Comparison of ENCODE assay signal across 8 mouse cellular contexts in genomic region chr1:58585373-58586170, GRCm38 (mm10). TPM values are rescaled to one million over a fixed set of nuclear protein-coding genes. Genes with fewer than 3 reads are reported as not detected.
A peak's percentile ranks its signal among the peaks of the same experiment; 100 is the strongest.
DNase-seq lines count a peak whose midpoint lies in the region; ATAC-seq and TF ChIP-seq lines count a peak whose summit lies in the region.

No protein-coding gene starts in this region.

- H3K36me3 ChIP-seq in forebrain, embryonic 12.5 days (replicated peaks) = no peaks in the 10 kb centered on the region
- no peaks in the 10 kb centered on the region for H3K36me3 ChIP-seq in macrophage (ENCODE audit: inconsistent target)
- H3K36me3 ChIP-seq in stomach, postnatal 0 days (ENCODE audit: control insufficient read depth, insufficient read depth, low read length) = no peaks in the 10 kb centered on the region

- H3K27me3 ChIP-seq in cerebellum, adult 2 months (ENCODE audit: control insufficient read depth, insufficient read depth, low read length) = no peaks in the 10 kb centered on the region
- no peaks in the 10 kb centered on the region for H3K27me3 ChIP-seq in forebrain, embryonic 12.5 days
- no peaks in the 10 kb centered on the region for H3K27me3 ChIP-seq in stomach, postnatal 0 days (ENCODE audit: control insufficient read depth, insufficient read depth, low read length)

- TF ChIP-seq CTCF in cerebellum, adult 2 months (IDR thresholded peaks at IDR 0.05; ENCODE audit: borderline replicate concordance, insufficient read depth, low read depth, low read length) = no peak
- TF ChIP-seq CTCF in layer of hippocampus, adult 2 months (conservative IDR thresholded peaks at IDR 0.05) = no peak
- TF ChIP-seq CTCF in stomach, postnatal 0 days (IDR thresholded peaks at IDR 0.05; ENCODE audit: low read depth) = no peak

- H3K79me2 ChIP-seq in macrophage (ENCODE audit: inconsistent target) = peaks cover 95% of the 10 kb centered on the region

- no peaks in the 10 kb centered on the region for H3K9me3 ChIP-seq in forebrain, embryonic 12.5 days
- no peaks in the 10 kb centered on the region for H3K9me3 ChIP-seq in stomach, postnatal 0 days (ENCODE audit: control insufficient read depth, low read length)

- DNase-seq in cerebellum, adult 2 months = peak in 1 of 2 experiments; percentile 39
- no peak for DNase-seq in cerebellum, adult 11-12 months
- DNase-seq in spleen, adult 12 weeks (ENCODE audit: low spot score) = peak; percentile 17
- DNase-seq in spleen, postnatal 36 days (ENCODE audit: low spot score in 2 of 2) = no peak
- DNase-seq in layer of hippocampus, adult 2 months (ENCODE audit: low spot score in 2 of 2) = peak; percentile 5 to 24
- DNase-seq in stomach, postnatal 0 days (ENCODE audit: low spot score) = no peak

- no peak for TF ChIP-seq POLR2A in cerebellum, adult 2 months (IDR thresholded peaks at IDR 0.05; ENCODE audit: borderline replicate concordance, insufficient read depth, low read length)

- peak overlapping the region; percentile 87 for H3K9ac ChIP-seq in forebrain, embryonic 12.5 days
- peak overlapping the region; percentile 83 for H3K9ac ChIP-seq in stomach, postnatal 0 days (ENCODE audit: low read length)

- 2% methylated on average over 36 of the region's 36 CpGs for WGBS in cerebellum, adult 2 months
- WGBS in forebrain, embryonic 12.5 days = 6% methylated on average over 34 of the region's 36 CpGs
- 4% methylated on average over 36 of the region's 36 CpGs for WGBS in macrophage (ENCODE audit: missing documents)
- WGBS in stomach, postnatal 0 days = 2% methylated on average over 36 of the region's 36 CpGs

- H3K4me3 ChIP-seq in cerebellum, adult 2 months (replicated peaks; ENCODE audit: insufficient read depth, low read depth, low read length) = peak overlapping the region; percentile 89
- peak overlapping the region; percentile 91 for H3K4me3 ChIP-seq in forebrain, embryonic 12.5 days (replicated peaks)
- peak overlapping the region; percentile 100 for H3K4me3 ChIP-seq in layer of hippocampus, adult 2 months
- peak overlapping the region; percentile 97 for H3K4me3 ChIP-seq in macrophage (ENCODE audit: inconsistent target)
- peak overlapping the region; percentile 75 for H3K4me3 ChIP-seq in stomach, postnatal 0 days (ENCODE audit: low read depth, low read length)

- peak; percentile 76 for ATAC-seq in forebrain, embryonic 12.5 days (ENCODE audit: low FRiP score)
- peak; percentile 71; the same call in 1 of the 2 replicates for ATAC-seq in stomach, postnatal 0 days (ENCODE audit: low FRiP score, low TSS enrichment)

- H3K4me2 ChIP-seq in forebrain, embryonic 12.5 days = peak overlapping the region; percentile 91
- peak overlapping the region; percentile 73 for H3K4me2 ChIP-seq in stomach, postnatal 0 days (replicated peaks; ENCODE audit: low read depth)

- H3K4me1 ChIP-seq in cerebellum, adult 2 months (ENCODE audit: control insufficient read depth, insufficient read depth, low read length) = no peaks in the 10 kb centered on the region
- peaks cover 12% of the 10 kb centered on the region for H3K4me1 ChIP-seq in forebrain, embryonic 12.5 days
- no peaks in the 10 kb centered on the region for H3K4me1 ChIP-seq in stomach, postnatal 0 days (replicated peaks; ENCODE audit: control insufficient read depth, insufficient read depth)

- H3K27ac ChIP-seq in cerebellum, adult 2 months (ENCODE audit: insufficient read depth, low read length) = peak overlapping the region; percentile 67
- H3K27ac ChIP-seq in forebrain, embryonic 12.5 days = peak overlapping the region; percentile 36; the same call in 1 of the 2 replicates
- peak overlapping the region; percentile 99 for H3K27ac ChIP-seq in layer of hippocampus, adult 2 months
- no peak overlapping the region for H3K27ac ChIP-seq in macrophage
- peak overlapping the region; percentile 73; the same call in 1 of the 2 replicates for H3K27ac ChIP-seq in stomach, postnatal 0 days (replicated peaks)

- TF ChIP-seq EP300 in stomach, postnatal 0 days (optimal IDR thresholded peaks at IDR 0.05) = no peak

RNA-seq across cellular contexts. Expression of gene Fam126b, which starts 0.6 kb away (rescaled TPM):
- polyA plus RNA-seq in cerebellum, adult 2 months (2012; rRNA removed) = 21.8 and 26.3 TPM in 2 replicates
- polyA plus RNA-seq in forebrain, embryonic 12.5 days (2016; fragmentation: Nextera tagmentation; extraction: Ambion mirVana) = 10.2 and 11.2 TPM in 2 replicates
- 100 to 1,000 TPM; 120 to 124 TPM for total RNA-seq in layer of hippocampus, adult 2 months (2021)
- total RNA-seq in macrophage (2018; cell fraction: chromatin; rRNA removed) = 10 to 100 TPM in 20 of 26 experiments, 1 to 10 TPM in 6; 4.1 to 33.3 (median 18.8) TPM
- total RNA-seq in macrophage (2018; cell fraction: cytosol; rRNA removed) = 1 to 10 TPM; 3.4 to 9.9 (median 6.8) TPM
- total RNA-seq in macrophage (2018; cell fraction: nucleus; rRNA removed) = 10 to 100 TPM in 18 of 26 experiments, 1 to 10 TPM in 8; 4.0 to 29.5 (median 13.5) TPM
- polyA plus RNA-seq in macrophage (2018) = 2.4 to 5.0 TPM (median 4.1 TPM) in 3 replicates
- polyA plus RNA-seq in stomach, postnatal 0 days (2015; fragmentation: Nextera tagmentation; extraction: Ambion mirVana) = 4.4 and 5.4 TPM in 2 replicates

RNA-seq across cellular contexts. Expression of gene Ndufb3, which starts 0.6 kb away (rescaled TPM):
- polyA plus RNA-seq in cerebellum, adult 2 months (2012; rRNA removed) = 242 and 268 TPM in 2 replicates
- 168 and 170 TPM in 2 replicates for polyA plus RNA-seq in forebrain, embryonic 12.5 days (2016; fragmentation: Nextera tagmentation; extraction: Ambion mirVana)
- total RNA-seq in layer of hippocampus, adult 2 months (2021) = 100 to 1,000 TPM; 109 to 111 TPM
- 10 to 100 TPM in 1 of 26 experiments, 1 to 10 TPM in 24, not detected in 1; 1.9 to 17.3 (median 4.2) TPM for total RNA-seq in macrophage (2018; cell fraction: chromatin; rRNA removed)
- total RNA-seq in macrophage (2018; cell fraction: cytosol; rRNA removed) = 10 to 100 TPM; 62.3 to 95.8 (median 76.7) TPM
- total RNA-seq in macrophage (2018; cell fraction: nucleus; rRNA removed) = 10 to 100 TPM in 21 of 26 experiments, 1 to 10 TPM in 5; 6.8 to 39.5 (median 19.7) TPM
- 85.2 to 98.8 TPM (median 85.7 TPM) in 3 replicates for polyA plus RNA-seq in macrophage (2018)
- polyA plus RNA-seq in stomach, postnatal 0 days (2015; fragmentation: Nextera tagmentation; extraction: Ambion mirVana) = 199 and 217 TPM in 2 replicates

Comparison
In these comparisons a context has a peak if more than half of its experiments do, and no peak if none do; other contexts are left out.
1. DNase-seq: peak in spleen, adult 12 weeks (single experiment) and layer of hippocampus, adult 2 months (2 of 2); none in cerebellum, adult 11-12 months (single experiment), spleen, postnatal 36 days (0 of 2) and stomach, postnatal 0 days (single experiment).
2. Peak in every context shown above with its lines, with median percentiles within 50 percentile points of each other: H3K4me3 ChIP-seq.